Mouse (Mus musculus) adrenal gland, postnatal 14 days (tissue): Measurements from ENCODE around the gene Slc9a1. TPM values are rescaled to one million over a fixed set of nuclear protein-coding genes. Genes with fewer than 3 reads are reported as not detected.

Source experiments
- DNase-seq: peaks from one replicate; pipeline ENCODE4 v3.0.0; 2021; ENCODE audit warnings: mixed read lengths
- total RNA-seq: library from RNA; stranded (reverse); gene quantifications from 2 replicates; pipeline ENCODE4 v1.2.3, GENCODE M21; 2021

Slc9a1 gene
- total RNA-seq, 1 experiment from 2014 or later = 46.4 TPM

- DNase-seq = no peak
Observed at GRCm38 (mm10) chr4:133374011-133374410, 4.5 kb downstream of the Slc9a1 start.

DNA sequence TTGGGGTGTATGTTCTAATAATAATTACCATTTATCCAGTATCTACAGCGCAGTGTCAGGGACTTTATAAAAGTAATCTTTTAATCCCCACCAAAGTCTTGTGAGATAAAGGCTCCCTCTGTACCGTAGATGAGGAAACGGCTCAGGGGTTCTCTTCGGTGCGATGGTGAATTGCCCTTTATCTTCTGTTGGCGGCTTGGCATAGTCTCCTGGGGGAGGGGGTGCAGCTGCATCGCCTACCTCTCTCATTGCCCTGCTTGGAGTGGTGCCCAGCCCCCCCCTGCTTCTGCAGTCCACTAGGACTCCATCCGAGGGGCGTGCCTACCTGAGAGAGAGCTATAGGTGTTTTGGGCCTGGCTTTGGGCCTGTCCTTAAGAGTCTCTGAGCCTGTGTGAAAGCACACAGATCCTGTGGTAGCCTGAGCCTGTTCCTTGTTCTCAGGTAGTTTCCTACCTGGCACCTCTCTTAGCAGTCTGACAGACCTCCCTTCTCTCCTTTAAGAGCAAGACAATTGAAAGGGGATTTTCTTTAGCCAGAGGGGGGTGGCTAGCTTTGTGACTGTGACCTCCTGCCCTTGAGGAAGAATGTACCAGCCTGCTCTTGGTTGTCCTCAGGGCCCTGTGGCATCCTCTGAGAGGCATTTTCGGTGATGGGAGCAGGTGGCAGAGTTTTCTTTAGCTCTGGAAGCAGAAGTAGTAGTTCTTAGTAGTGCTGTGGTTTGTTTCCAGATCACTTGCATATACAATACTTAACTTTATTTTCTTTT lies 6.5 kb downstream of the Slc9a1 start:
- DNase-seq = no peak

DNA sequence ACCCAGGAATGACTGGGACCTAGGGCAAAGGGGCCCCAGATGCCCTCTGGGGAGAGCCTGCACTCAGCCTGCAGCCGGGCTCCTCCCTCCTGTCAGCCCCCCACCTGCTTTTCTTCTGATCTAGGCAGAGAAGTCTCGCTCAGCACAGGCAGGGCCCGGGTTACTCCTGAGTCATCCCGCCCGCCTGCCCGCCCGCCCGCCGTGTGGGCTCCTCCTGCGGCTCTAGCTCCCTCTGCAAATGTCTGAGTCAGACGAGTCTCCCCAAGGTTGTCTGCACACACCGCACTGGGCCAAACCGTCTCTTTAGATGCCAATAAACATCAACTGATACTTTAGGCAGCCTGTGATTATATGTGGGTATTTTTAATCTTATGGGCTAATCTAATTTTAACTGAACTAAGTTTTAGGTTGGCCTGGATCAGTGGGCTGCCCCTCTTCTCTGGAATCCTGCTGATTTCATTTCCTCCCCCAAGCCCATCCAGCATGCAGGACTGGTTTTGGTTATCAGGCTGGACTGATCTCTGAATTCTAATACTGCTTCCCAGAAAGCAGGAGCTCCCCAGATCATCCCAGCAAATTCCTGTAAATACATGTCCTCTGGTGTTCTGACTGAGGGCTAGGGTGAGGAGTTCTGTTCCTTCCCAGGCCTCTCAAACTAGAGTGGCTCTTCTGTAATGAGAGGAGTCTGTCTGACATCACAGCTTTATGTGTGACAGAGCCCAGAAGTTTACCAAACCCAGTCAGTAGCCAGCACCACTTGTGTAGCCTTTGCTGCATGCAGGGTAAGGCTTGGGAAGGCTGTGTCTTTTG lies 8.9 kb downstream of the Slc9a1 start:
- peak; percentile 88 for DNase-seq

- DNase-seq = no peak
Observed at GRCm38 (mm10) chr4:133379046-133379347, 9.5 kb downstream of the Slc9a1 start.

GRCm38 (mm10) chr4:133379861-133380260 lies 10.4 kb downstream of the Slc9a1 start:
- no peak for DNase-seq

DNA sequence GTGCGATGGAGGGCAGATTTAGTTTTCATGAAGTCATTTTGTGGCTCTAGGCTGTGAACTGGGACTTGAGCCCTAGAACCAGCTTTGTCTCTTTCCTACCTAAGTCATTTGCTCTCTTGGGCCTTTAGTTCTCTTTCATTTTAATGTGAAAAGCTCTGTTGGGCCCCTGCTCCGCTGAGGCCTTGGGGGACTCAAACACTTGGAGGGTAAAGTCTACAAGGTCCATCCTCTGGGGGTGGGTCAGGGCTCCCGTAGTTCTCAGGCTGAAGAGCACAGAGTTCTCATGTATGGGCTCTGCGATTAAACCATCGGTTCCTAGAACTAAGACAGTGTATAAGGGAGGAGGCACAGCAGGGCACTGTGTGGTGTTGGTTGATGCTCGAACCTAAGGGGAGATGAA lies 11.0 kb downstream of the Slc9a1 start:
- DNase-seq = no peak

- DNase-seq = no peak
Observed at GRCm38 (mm10) chr4:133381141-133381540, 11.6 kb downstream of the Slc9a1 start.

- DNase-seq = no peak
Observed at GRCm38 (mm10) chr4:133386061-133386797, 16.7 kb downstream of the Slc9a1 start.

DNA sequence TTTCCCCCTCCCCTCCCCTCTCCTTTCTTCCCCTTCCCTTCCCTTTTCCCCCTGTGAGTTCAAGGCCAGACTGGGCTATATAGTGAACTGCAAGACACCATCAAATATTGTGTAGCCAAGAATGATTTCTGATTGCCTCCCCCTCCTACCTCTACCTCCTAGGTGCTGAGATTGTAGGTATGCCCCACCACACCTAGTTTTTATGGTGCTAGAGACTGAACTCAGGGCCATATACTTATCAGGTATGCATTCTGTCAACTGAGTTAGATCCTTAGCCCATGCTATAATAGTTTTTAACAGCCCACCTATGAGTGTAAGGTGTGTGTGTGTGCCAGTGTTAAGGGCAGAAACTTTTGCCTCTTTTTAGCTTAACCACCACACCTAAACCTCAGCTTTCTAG lies 17.5 kb downstream of the Slc9a1 start:
- no peak for DNase-seq

- peak; percentile 89 for DNase-seq
Observed at GRCm38 (mm10) chr4:133388781-133389552, 19.5 kb downstream of the Slc9a1 start.

GRCm38 (mm10) chr4:133390042-133390441 lies 20.5 kb downstream of the Slc9a1 start:
- no peak for DNase-seq

- no peak for DNase-seq
Observed at GRCm38 (mm10) chr4:133390585-133390984, 21.1 kb downstream of the Slc9a1 start.

- no peak for DNase-seq
Observed at GRCm38 (mm10) chr4:133391185-133392040, 21.9 kb downstream of the Slc9a1 start.

DNA sequence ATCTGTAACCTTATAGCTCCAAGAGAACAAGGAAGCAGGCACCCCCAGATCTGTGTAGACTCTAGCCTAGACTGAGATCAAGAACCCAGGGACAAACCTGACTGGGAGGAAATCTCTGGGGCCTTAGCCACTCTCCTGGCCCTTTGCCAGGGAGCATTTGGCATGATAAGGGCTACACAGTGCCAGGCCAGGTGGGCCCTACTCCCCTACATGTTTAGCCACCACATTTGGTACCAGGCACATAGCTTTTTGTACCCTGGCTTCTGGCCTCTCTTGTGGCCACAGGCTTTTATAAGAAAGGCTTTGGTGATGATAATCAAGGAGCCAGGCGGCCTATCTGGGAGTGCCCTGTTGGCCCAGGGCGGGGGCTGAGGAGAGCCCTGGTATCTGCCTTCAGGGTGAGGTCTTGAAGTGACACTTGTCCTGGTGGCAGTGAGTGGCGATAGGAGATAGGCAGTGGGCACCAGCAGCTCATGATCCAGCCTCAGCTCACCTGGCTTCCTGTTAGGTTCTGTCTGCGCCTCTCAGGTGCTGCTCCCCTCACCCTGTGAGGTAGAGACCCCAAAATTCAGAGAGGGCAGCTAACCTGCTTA lies 25.6 kb downstream of the Slc9a1 start:
- DNase-seq = no peak

- DNase-seq = no peak
Observed at GRCm38 (mm10) chr4:133396079-133396478, 26.6 kb downstream of the Slc9a1 start.

GRCm38 (mm10) chr4:133397299-133397698 lies 27.8 kb downstream of the Slc9a1 start:
- no peak for DNase-seq

GRCm38 (mm10) chr4:133397961-133398360 lies 28.5 kb downstream of the Slc9a1 start:
- no peak for DNase-seq

GRCm38 (mm10) chr4:133398619-133399018 lies 29.1 kb downstream of the Slc9a1 start:
- DNase-seq = no peak

GRCm38 (mm10) chr4:133399509-133399908 lies 30.0 kb downstream of the Slc9a1 start:
- no peak for DNase-seq

DNA sequence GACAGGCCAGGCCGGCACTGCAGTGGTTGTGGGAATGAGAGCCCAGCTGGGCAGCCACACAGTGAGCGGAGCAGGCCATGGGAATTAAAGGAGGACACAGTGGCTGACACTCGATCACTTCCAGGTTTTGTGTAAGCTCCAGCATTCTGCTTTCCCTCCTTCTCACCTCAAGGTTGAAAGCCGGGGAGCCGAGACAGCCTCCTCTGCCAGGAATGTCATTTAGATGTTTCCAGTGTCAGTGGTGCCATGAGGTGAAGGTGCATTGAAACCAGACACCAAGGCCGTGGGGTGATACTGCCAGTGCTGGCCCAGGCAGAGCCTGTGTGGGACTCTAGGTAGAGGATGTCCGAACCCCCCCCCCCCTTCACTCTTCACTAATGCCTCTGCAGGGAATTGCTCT lies 30.6 kb downstream of the Slc9a1 start:
- peak; percentile 53 for DNase-seq

DNA sequence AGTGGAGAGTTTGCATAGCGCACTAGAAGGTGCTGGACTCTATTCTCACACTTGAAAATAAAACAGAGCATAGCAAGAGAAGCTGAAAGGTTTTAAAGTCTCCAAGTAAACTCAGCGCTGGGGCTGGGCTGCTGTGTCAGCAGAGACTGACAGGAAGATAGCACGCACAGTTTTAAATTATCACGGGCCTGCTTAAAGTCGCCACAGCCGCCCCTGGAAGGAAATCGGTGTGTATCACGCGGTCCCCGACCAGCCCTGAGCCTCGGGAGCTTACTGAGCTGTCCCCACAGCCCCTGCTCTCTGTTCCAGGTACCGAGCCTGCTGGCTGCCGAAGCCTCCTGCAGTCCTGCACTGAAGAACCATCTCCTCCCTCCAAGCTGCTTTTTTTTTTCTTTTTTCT lies 32.5 kb downstream of the Slc9a1 start:
- DNase-seq = no peak
